Mouse (Mus musculus): Measurements from ENCODE around the gene Ptger2. TPM values are rescaled to one million over a fixed set of nuclear protein-coding genes. Genes with fewer than 3 reads are reported as not detected.
"Not testable (repeated sequence)": the region's sequence is repeated elsewhere in the genome, so short reads cannot be mapped to it uniquely, and the experiment has no call there.

Gene Ptger2
- polyA plus RNA-seq (2012; rRNA removed), result 2.3 and 2.8 TPM in 2 replicates

DNA sequence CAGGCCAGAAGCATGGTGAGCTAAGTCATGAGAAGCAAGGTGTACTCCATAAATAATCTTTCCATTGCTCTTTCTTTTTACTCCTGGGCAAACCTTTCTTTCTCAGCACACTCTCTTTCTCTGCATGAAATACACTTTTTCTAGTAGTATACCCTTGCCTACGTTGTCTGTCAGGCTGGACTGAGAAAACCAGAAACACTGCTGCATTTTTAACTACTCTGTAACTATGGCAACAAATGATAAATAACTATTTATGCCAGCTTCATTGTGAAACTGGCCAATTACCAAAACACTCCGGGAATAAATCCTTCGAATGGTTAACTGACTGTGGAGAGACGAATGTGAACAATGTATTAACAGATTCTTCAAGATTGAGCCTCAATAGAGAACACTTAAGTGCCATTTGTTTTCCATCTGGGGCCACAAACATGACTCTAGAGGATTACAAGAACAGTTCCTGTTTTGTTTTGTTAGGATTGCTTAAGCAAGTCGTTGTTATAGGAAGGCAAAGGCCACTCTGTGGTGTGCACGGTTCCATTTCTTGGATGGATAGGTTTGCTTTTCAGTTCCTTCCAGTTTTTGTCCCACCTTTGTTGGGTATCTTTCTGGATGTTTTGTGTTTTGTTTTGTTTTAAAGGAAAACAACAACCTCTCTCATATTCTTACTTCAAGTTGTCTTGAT, at the start of gene Ptger2:
Gene Ptger2, plus strand, starts transcription at position 522 of the 682 bp plus-strand sequence.
- not testable (repeated sequence) for DNase-seq (ENCODE audit: low spot score)

DNA sequence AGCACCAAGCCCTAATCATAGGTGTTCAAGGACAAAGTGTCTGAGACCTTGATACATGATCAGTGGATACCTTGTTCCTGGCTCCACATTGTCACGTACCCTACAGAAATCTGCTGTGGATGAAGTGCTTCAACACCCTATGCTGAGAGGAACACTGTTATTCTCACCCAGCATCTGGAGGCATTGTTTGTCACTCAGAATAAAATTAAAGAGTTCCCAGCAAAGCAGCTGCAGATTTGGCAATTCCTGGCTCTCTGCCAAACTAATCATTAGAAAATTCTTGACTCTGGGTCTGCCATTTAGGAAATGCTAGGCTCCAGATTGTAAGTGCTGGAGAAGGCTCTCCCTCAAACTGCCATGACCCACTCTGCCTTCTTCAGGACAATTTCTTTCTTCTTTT, 27.2 kb upstream of the Ptger2 start:
- DNase-seq (ENCODE audit: low spot score), result no peak

GRCm38 (mm10) chr14:44977278-44977677, 10.7 kb upstream of the Ptger2 start:
- DNase-seq (ENCODE audit: low spot score), result not testable (repeated sequence)

DNA sequence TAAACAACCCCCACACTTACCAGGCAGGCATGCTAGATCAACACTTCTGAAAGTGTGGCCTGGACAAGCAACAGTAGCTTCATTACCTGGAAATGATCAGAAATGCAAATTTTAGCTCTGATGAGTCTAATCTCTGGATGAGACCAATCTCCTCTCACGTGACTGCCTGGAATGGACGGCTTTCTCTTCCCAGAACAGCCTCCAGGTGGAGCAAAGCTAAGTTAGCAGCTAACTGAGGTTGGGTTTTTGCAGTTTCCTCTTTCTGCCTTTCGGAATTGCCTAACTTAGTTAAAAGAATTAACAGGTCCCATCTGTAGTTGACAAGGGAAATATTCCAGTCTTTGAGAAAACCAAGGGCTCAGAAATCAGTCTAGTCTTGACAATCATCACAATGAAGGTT, 8.1 kb upstream of the Ptger2 start:
- DNase-seq (ENCODE audit: low spot score), result no peak

DNA sequence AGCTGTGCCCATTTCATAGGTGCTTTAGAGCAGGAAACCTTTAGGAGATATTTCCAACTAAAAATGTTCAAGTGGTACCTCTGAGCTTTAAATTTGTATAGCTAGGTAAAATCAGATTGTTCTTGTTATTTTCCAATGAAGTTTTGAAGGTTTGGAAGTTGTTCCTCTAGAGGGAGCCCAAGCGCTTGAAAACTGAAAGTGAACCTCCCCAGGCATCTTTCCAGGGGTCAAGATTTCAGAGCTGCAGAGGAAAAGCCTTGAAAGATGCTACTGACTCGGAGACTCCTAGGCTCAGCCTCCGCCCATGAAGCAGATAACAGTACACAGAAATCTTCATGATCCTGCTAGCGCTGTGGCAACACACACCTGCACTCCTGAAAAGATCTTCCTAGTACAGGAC, 6.5 kb upstream of the Ptger2 start:
- DNase-seq (ENCODE audit: low spot score), result no peak

GRCm38 (mm10) chr14:44984106-44984505, 3.9 kb upstream of the Ptger2 start:
- DNase-seq (ENCODE audit: low spot score), result no peak

DNA sequence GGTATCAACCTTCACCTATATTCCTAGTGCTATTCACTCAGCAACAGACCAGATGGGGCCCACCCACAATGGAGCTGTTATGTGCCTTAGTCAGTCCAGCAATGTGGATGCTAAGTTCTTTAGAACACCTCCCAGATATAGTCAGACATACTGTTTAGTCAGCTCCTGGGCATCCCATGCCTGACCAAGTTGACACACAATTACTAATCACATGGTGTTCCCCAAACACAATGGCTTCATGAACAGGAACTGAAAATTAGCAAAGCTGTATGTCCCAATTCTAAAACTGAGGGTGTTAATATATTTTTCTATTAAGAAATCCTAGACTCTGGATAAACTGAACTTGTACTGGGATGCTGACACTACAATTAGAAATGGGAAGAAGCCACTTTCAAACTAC, 1.7 kb upstream of the Ptger2 start:
- DNase-seq (ENCODE audit: low spot score), result no peak

DNA sequence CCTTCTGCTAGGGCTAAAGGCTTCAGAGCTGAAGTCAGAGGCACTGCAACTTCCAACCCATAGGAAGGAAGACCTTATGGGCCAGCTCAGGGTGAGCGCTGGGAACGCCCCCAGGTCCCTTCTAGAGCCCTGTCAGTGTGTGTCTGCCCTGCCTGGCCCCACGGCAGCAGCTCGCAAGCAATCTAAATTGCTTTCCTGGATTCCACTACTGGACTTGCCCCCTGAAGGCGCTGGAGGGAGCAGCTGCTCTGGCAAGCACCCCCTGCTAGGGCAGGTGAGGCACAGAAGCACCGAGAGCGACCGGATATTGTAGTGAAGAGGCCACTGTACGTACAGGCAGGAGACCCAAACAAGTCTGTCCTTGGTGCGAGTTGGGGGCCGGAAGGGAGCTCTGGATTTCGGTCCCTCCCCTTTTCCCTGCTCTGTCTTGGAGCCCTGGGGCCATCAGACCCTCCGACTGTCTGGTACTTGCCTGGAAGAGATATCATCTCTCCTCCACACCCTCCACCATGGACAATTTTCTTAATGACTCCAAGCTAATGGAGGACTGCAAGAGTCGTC, 541 bp downstream of the Ptger2 start:
- DNase-seq (ENCODE audit: low spot score), result no peak

DNA sequence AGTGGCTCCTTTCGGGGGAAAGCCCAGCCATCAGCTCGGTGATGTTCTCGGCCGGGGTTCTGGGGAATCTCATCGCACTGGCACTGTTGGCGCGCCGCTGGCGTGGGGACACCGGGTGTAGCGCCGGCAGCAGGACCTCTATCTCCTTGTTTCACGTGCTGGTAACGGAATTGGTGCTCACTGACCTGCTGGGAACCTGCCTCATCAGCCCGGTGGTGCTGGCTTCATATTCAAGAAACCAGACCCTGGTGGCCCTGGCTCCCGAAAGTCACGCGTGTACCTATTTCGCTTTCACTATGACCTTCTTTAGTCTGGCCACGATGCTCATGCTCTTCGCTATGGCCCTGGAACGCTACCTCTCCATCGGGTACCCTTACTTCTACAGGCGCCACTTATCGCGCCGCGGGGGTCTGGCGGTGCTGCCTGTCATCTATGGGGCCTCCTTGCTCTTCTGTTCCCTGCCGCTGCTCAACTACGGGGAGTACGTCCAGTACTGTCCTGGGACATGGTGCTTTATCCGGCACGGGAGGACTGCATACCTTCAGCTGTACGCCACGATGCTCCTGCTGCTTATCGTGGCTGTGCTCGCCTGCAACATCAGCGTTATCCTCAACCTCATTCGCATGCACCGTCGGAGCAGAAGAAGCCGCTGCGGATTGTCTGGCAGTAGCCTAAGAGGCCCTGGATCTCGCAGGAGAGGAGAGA, 1.2 kb downstream of the Ptger2 start:
- DNase-seq (ENCODE audit: low spot score), result no peak

DNA sequence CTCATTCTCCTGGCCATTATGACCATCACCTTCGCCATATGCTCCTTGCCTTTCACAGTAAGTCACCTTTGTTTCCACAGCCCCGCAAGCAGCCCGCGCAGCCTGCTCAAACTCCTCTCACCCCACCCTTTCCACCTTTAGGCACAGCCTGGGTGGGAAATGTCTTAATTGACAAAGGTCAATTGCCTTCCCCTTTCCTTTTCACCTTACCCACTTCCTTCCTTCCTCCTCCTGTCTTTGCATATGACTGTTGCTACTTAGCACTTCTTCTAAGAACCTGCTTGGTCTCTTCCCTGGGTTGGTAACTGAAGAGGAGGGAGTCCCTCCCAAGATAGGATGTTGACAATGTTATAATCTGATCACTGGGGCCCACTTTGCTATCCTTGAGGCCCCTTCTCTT, 1.8 kb downstream of the Ptger2 start:
- no peak for DNase-seq (ENCODE audit: low spot score)

- no peak for DNase-seq (ENCODE audit: low spot score)
Measured at GRCm38 (mm10) chr14:44994337-44994736, 6.3 kb downstream of the Ptger2 start.

GRCm38 (mm10) chr14:45000086-45000769, 12.2 kb downstream of the Ptger2 start:
- no peak for DNase-seq (ENCODE audit: low spot score)

DNA sequence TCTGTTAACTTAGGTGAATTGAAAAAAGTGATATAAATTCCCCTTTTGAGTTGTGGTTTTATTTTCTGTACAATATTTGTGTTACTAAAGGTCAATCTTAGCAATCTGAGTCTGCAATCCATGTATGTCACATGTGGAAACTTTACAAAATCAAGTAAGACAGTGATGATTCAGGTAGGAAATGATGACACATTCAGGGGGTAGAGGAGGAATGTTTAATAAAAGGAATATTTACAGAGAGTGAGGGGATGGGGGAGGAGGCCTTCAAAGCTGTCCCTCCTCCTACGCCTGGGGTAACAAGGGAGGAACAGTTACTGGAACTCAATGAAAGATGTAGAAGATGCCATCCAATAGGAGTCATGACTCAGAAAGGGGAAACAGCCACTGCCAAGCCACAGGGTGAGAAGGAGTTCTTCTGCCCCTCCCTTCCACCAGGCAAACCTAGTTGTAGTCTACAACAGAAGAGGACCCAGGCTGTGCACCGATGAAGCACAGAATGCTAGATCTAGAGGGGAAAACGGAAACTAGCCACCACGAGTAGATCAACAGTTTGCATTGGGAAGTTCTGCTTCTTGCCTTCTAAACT, 17.8 kb downstream of the Ptger2 start:
- no peak for DNase-seq (ENCODE audit: low spot score)

GRCm38 (mm10) chr14:45009242-45009641, 21.2 kb downstream of the Ptger2 start:
- no peak for DNase-seq (ENCODE audit: low spot score)

GRCm38 (mm10) chr14:45011260-45011659, 23.3 kb downstream of the Ptger2 start:
- no peak for DNase-seq (ENCODE audit: low spot score)

DNA sequence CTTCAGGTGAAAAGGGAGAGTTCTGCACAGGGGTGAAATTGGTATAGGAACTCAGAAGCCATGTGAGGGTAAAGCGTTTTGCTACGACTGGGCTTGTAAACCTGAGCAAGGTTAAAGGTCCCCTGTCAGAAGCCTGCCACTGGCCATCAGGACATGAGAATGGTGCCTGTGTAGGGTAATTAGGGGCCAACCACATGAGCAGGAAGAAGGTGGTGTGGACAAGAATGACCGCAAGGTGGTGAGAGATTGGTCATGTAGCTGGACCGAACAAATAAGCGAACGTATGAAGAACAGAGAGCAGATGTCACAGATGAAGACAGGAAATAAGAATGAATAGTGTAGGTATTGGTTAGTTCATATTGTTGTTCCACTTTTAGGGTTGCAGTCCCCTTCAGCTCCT, 23.7 kb downstream of the Ptger2 start:
- no peak for DNase-seq (ENCODE audit: low spot score)

GRCm38 (mm10) chr14:45021551-45021950, 33.6 kb downstream of the Ptger2 start:
- DNase-seq (ENCODE audit: low spot score), result no peak

GRCm38 (mm10) chr14:45034293-45034692, 46.3 kb downstream of the Ptger2 start:
- no peak for DNase-seq (ENCODE audit: low spot score)

- no peak for DNase-seq (ENCODE audit: low spot score)
Measured at GRCm38 (mm10) chr14:45036579-45036978, 48.6 kb downstream of the Ptger2 start.

GRCm38 (mm10) chr14:45038052-45038451, 50.1 kb downstream of the Ptger2 start:
- no peak for DNase-seq (ENCODE audit: low spot score)

- no peak for DNase-seq (ENCODE audit: low spot score)
Measured at GRCm38 (mm10) chr14:45040851-45041475, 53.0 kb downstream of the Ptger2 start.

DNA sequence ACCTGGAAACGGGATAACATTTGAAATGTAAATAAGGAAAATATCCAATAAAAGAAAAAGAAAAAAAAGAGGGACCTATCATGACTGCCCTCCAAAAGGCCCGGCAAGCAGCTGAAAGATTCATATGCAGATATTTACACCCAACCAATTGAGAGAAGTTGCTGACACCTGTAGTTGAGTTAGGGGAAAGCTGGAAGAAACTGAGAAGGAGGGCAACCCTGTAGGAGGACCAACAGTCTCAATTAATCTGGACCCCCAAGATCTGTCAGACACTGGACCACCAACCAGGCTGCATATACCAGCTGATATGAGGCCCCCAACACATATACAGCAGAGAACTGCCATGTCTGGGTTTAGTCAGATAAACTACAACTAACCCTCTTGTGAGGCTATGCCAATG, 60.1 kb downstream of the Ptger2 start:
- no peak for DNase-seq (ENCODE audit: low spot score)
